Mouse (Mus musculus) testis, adult 2 months (tissue): ENCODE measurements around the gene Diablo.

Source experiments
- CTCF ChIP-seq: fragments of 200-500 bp; IDR thresholded peaks from 2 replicates; pipeline ENCODE4 v1.5.1; 2012; ENCODE audit warnings: low read depth, mild to moderate bottlenecking, inconsistent platforms, low read length, moderate library complexity; ENCODE audit not compliant: control insufficient read depth, insufficient read depth, insufficient replicate concordance
- POLR2A ChIP-seq: fragments of 200-500 bp; IDR thresholded peaks from 2 replicates; pipeline ENCODE4 v1.6.1; 2012; ENCODE audit warnings: low read depth, mild to moderate bottlenecking, inconsistent platforms, low read length, moderate library complexity; ENCODE audit not compliant: control insufficient read depth

- no peak for TF ChIP-seq POLR2A
- TF ChIP-seq CTCF: no peak
Observed at GRCm38 (mm10) chr5:123461420-123461819, 62.6 kb downstream of the Diablo start.
